Mouse (Mus musculus): ENCODE measurements at regions not wholly inside any gene's neighbourhood (a gene's known extent, or its start where the extent isn't known, plus 50 kb on each side); places are given as distances from the start of the nearest gene placed in this dataset.

DNA sequence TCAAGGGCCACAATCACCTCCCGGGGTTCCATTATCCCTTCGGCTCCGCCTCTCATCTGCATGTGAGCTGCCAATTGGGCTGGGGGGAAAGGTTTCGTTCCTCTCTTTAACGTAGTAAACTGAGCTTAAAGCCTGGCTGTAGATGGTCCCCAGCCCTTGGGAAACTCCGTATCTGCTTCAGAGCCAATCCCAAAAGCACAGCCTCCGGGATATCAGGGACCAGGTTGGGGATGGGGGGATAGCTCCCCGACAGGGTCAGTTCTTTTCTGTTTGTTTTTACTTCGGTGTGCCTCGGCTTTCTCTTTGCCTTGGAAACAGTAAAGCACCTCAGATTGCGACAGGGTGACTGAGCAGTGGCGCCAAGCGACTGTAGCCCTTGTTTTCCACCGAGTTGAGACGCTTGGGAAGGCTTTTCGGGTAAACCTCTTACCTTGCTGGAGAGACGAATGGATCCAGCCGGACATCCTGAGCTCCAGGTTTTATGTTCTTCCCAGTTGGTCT is 64.5 kb downstream of the Tfap2c start:
- DNase-seq (ENCODE audit: low spot score in 2 of 2), result no peak

DNA sequence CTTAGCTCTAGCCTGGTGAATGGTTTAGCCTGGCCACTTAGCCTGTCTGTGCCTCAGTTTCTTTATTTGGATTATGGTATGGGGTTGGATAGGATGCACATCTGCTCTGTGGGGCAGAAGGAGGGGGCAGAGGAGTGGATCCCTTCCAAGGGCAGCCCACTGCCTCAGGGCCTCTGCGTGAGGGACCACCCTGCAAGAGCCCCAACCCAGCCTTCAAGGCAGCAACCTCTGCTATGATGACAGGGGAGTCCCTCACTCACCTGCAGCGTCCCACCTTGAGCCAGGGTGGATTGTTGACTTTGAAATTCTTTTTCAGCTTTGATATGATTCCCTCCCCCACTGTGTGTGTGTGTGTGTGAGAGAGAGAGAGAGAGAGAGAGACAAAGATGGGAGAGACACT is 65.8 kb downstream of the Tfap2c start:
- DNase-seq (ENCODE audit: low spot score in 2 of 2), result no peak

DNA sequence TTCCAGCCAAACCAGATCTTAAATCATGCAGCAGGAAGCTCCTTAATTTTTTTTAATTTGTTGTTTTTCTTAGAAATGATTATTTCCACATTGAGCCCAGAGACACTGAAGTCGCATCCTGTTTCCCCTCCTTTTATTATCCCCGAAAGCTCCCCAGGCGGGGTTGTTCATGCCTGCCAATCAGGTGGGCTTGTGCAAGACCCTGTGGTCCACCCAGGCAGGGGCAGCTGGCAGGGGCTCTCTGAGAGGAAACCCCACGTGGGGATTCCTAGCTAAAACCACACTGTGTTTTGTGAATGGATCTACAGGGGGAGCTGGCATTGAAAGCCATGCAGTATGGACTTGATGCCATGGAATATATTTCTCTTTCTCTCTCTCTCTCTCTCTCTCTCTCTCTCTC is 66.2 kb downstream of the Tfap2c start:
- no peak for DNase-seq (ENCODE audit: low spot score in 2 of 2)

DNA sequence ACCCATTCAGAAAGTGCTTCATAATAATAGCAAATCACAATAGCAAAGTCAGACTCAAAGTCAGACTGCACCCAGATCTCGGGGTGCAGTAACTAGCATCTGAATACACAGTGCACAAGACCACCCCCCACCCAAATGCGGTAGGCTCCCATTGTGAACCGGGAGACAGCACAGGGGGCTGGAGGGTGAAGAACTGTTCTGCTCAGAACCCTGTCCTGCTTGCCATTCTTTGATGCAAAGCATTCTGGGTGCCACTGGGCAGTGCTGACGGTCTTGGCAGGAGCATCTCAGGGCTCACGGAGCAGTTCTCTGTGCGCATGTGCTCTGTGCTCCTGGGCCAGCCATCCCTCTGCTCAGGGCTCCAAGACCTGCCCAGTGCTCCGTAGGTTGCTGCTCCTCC is 69.8 kb downstream of the Tfap2c start:
- no peak for DNase-seq (ENCODE audit: low spot score in 2 of 2)

DNA sequence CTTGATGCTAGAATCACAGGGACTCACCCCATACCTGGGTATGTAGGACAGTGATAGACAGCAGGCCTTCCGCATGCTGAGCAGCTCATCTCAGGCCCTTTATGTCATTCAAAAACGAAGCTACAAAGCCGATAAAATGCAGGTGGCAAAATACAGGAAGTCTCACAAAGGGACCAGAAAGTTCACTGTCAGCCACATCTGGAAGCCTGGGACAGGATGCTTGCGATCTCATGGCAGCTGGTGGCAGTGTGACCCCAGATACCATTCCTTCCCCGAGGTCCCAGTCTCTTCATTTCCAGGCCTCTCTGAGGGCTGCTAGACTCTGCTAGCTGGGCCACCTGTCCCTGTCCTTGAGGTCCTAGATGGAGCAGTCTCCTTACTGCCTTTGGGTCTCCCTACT is 70.6 kb downstream of the Tfap2c start:
- DNase-seq (ENCODE audit: low spot score in 2 of 2), result peak; percentile 66 to 68

DNA sequence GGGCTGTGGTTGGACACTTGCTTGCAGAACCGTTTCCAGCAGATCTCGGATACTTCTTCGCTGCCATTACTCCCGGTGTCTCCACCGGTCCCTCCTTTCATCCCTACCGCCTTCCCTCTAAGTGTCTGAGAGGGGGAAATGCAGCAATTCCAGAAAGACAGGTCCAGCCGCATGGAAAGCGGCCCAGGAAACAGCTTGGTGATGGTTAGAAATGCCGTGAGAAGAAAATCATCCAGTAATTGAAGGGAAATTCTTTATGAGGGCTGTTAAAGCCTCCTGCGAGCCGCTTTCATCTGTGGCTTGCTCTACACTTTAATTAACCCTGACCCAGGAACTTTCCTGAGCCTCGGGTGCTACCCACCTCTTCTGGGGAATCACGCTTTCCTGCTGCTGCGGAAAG is 74.3 kb downstream of the Tfap2c start:
- no peak for DNase-seq (ENCODE audit: low spot score in 2 of 2)

DNA sequence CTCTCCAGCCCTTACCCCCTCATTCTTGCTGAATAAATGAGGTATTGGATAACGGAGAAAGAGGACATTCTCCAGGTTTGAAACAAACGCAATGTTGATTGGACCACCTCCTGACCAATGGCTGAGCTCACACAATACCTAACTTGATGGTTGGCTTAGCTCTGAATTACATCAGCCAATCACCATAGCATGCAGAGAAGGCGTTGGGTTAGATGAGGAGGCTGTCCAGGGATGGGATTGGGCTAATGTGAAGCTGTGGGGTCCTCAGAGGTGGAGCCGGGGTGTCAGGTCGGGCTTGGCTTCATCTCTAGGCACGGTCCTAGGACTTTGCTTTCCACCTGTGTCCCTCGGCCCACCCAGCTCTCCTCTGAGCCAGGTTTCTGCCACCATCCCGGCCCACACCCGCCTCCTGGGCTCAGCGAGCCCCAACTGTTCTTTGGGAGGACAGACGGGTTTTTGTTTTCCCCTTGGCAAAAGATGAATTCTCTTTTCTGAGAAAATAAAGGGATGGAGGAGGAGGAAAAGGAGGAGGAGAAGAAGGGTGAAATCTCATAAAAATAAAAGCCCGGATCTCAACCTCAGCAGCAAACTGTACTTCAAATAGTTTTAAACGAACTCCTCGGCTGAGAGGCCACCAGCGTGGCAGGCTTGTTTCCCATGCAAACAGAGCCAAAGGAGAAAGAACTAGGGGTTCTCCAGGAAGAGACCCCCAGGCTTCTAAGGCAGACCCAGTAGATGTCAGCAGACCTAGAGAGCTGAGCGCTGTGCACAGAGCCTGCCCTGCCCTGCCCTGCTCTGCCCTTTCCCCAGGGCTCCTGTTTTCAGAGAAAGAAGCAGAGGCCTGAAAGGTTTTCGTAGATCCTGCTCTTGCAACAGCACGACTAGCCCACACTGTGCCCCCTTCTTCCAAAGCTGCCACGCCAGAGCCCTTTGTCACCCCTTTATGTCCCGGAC is 78.2 kb downstream of the Tfap2c start:
- no peak for DNase-seq (ENCODE audit: low spot score in 2 of 2)

DNA sequence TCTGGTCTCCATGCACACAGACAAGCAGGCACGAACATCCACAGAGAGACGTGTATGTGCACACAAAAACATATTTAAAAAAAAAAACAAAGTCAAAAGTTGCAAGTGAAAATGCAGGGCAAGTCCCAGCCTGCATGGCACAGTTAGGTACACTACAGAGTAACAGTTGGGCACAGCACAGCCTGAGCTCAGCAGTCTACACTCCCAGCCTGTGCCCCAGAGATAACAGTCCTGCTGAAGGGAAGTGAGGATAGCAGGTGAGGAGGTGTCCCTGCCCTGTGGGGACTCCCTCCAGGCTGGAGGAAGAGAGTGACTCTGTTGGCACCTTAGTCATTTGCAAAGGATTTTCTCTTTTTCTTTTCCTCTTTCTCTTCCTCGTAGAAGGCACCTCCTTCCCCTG is 80.9 kb downstream of the Tfap2c start:
- no peak for DNase-seq (ENCODE audit: low spot score in 2 of 2)

DNA sequence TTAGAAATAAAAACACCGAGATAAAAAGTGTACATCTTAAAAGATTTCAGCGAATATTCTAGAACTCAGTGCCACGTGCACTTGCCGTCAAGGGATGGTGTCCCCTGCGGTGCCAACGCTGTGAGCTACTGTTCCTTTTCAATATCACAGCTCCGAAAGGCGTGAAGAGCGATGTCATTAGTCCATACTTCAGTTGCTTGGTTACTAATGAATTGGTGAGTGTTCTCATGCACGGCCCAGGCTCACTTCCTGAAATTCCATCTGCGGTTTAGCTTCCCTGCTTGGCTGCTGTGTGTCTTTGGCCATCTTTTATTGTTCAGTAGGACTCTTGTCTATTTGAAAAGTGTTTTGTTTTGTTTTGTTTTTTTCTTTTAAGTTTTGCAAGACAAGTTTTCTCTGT is 93.2 kb downstream of the Tfap2c start:
- DNase-seq (ENCODE audit: low spot score in 2 of 2), result no peak

DNA sequence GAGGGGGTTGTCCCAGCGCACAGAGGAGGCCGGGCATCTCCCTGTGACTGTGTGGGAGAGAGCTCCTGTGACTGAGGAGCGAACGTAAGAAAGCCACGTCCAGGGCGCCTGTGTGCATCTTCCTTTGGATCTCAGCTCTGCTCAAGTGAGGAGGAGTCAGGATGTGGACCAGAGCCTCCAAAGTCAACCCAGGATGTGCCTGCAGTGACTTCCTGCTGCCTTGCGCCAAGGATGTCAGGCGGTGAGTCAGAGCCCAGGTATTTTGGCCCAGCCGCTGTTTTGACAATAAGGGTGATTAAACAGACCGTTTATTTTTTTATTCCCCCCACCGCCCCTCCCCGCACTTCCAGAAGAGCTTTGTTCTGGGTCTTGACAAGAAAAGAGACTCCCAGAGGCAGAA is 94.5 kb downstream of the Tfap2c start:
- DNase-seq (ENCODE audit: low spot score in 2 of 2), result no peak

DNA sequence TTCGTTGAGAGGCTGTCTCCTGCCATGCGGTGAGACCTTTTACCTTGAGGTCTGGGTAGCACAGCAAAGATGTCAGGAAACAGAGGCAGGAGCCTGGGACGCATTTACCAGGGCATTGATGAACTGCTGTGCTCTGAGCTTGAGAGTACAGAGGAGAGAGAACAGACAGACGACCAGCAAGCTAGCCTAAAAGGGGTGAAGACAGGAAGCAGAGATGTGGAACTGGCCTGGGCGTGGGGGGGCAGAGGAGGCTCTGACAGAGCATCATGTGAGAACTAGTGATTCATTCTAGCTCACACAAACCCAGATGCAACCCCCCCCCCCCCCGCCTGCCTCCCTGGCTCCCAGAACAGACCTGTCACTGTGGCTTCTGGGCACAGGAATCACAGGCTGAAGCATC is 95.1 kb downstream of the Tfap2c start:
- no peak for DNase-seq (ENCODE audit: low spot score in 2 of 2)

DNA sequence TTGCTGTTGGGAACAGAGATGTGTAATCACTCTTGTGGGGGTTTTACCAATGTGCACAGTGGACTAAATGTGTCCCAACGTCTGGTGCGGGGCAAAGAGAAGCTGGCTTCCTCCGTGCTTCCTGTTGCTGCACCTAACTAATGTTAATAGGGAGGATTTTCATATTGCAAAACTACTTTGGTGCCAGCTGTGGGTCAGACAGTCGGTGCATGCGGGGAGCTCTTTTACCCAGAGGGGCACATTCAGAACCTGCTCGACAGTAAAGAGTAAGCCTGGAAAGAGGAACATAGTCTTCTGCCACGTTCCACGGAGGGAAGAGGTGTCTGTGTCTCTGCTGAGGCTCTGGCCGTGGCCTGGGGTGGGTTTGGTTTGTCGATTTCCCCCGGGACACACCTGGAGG is 98.7 kb downstream of the Tfap2c start:
- DNase-seq (ENCODE audit: low spot score in 2 of 2), result no peak

DNA sequence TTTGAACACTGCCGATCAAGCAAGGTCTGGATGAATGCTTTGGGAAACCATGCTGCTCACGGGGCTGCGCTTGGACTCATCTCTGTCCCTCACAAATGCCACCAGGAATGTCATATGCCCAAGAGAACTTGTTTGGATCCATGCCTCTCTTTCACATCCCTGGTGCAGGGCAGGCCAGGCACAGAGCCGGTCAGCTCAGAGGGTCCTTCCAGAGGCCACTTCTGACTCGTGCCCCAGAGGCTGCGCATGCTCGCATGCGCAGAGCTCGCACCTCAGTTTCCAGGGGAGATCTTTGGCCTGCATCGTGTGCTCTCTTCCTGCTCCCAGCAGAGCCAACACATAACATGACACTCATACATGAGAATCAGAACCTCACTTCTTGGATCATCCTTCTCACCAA is 111.1 kb downstream of the Tfap2c start:
- DNase-seq (ENCODE audit: low spot score in 2 of 2), result no peak

DNA sequence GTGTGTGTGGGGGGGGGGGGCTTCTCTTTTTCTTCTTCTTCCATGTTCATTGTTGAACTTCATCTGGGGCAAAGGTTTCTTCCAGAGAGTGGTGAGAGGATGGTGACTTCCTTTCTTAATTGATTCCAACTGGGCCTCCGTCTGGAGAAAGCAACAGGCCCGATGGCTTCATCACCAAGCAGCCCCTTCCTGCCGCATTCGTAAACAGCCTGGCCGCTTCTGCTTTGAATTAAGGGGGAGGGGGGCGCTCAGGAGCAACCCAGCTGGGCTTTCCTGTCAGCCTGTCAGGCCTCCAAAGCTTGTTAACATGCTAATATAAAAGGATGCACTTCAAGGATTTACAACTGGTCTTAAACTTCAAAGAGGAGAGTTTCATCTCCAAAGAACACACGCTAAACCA is 111.5 kb downstream of the Tfap2c start:
- DNase-seq (ENCODE audit: low spot score in 2 of 2), result no peak

DNA sequence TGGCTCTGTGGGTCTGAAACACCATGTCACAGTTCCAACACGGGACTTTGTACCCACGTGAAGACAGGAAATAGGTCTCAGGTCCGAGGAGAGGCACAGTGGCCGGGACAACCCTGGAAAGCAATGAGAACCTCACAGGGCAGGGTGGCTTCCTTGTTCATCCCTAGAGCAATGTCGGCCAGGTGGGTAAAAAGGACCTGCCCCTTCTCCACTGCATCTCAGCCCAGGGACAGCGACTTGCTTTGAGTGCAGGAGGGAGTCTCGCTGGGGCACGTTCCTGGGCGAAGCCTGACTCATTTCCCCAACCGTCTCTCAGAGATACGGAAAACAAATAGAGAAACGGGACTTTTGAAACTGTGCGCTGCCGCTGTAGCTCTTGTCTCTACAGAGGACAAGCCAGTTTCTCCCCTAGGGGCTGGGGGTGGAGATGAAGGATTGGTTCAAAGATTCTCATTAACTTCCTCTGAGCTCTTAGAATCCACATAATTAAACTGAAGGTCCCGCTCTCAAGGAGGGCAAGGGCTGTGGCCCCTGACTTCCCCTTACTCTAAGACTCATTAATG is 112.1 kb downstream of the Tfap2c start:
- DNase-seq (ENCODE audit: low spot score in 2 of 2), result no peak

DNA sequence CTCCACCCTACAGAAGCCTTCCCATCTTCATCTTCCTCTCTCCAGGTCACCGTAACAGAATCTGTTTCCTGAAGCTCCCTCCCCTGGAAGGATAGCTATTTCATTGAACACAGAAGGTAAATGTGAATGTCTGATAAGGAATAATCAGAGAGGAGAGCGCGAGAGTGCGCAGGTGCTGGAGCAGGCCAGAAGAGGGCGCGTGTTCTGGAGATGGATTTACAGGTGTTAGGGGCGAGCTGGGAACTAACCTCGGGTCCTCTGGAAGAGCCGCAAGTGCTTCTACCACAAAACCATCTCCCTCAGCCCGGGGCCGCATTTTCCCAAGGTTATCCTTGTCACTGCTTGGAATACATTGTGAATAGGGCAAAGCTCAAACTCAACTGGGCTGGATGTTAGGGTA is 112.8 kb downstream of the Tfap2c start:
- DNase-seq (ENCODE audit: low spot score in 2 of 2), result no peak

DNA sequence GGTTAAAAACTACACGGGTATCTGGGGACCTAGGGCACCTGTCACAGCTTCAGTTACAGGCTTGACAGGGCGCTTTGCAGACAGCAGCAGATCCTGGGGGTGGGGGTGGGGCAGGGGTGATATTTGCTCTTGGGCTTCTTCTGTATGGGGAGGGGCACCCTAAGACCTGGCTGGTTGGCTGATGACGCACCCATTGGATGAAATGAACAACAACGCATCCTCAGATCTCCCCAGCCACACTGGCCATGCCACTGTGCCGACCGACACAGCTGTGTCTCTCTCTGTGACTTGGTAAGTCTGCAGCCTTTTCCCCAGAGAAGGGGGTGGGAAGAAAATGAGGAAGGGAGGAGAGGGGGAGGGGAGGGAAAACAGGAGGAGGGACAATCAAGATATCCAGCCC is 114.3 kb downstream of the Tfap2c start:
- no peak for DNase-seq (ENCODE audit: low spot score in 2 of 2)

DNA sequence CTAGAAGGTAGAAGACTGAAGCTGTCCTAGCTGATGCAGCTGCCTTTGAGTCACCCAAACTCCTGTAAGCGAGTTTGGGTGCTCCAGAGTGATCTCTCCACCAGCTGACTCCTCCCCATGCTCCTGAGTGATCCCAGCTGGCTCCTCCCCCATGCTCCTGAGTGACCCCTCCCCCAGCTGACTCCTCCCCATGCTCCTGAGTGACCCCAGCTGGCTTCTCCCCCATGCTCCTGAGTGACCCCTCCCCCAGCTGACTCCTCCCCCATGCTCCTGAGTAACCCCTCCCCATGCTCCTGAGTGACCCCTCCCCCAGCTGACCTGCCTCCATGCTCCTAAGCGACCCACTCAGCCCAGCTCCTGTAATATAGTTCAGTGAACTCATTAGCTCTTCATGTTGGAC is 123.7 kb downstream of the Tfap2c start:
- DNase-seq (ENCODE audit: low spot score in 2 of 2), result no peak

DNA sequence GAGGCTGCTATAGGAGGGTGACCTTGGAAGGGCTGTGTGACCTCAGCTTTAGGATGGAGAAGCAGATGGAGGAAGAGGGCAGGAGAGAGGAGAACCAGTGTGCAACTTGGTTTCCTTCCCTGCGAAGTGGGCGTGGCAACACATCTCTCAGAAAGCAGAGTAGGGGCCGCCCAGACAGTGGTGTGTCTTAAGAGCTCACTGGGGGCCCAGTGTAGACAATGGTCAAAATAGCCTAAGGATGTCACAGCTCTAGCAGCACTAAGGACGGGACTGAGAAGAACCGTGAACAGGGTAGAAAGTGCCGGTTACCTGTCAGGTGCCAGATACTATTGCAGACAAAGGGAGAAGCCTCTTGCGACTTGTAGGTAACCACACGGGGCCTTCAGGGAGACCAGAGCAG is 125.2 kb downstream of the Tfap2c start:
- DNase-seq (ENCODE audit: low spot score in 2 of 2), result no peak

DNA sequence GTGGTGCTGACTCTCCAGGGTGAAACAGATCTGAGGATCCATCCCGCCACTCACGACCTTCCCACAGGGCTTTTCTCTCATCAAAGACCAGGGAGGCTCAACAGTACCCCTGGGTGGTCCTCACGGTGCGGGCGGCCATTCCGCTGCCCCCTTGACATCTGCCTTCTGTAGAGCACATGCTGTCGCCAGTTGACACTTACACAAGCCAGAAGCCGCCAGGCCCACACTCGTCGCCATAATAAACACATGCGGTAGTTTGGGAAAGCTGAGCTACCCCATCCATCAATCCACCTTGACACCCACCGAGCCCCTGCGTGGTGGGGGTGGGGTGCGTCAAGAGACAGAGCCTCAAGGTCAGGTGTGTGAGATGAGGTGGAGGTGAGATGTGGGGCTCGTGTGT is 125.7 kb downstream of the Tfap2c start:
- no peak for DNase-seq (ENCODE audit: low spot score in 2 of 2)

DNA sequence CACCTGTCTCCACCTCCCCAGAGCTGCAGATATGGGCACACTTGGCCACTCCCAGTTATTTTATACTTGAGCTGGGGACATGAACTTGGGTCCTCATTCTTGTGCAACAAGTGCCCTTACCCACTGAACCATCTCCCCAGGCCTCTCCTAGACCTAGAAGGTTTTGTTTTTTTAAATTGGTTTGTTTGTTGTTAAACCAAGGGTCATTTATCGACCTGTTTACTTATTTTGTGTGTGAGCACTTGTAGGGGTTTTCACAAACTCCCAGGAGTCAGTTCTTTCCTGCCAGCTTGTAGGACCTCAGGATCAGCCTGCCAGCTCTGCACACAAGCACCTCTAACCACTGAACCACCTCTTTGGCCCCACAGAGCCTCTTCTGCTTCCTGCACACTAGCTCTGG is 140.8 kb downstream of the Tfap2c start:
- DNase-seq (ENCODE audit: low spot score in 2 of 2), result no peak

DNA sequence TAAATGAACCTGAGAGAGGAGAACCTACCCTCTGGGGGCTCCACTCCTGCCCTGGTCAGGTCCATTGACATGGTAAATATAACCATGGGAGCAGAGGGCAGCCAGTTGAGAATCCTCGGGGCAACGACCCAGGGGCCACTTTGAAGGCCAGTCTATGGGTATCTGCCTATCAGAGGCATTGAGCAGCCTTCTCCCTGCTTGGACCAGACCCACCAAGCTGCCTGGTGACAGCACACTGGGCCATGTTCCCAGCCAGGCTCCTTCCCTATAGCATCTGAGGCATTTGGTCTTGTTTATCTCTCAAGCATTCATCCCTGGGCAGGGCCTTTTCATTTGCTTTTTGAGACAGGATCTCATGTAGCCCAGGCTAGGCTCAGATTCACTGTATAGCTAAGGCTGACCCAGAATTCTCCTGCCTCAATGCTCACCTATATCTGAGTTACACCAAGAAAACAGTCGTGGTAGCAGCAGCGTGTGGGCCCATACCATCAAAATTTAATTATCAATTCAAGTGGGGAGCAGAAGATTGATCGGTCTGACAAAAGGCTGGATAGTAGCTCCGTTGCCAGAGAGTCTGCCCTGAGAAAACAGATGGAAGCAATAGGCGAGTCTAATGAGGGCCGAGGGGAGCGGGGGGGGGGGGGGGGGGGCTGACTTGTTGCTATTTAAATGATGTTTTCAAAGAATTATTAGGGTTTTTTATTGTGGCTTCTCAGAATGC is 141.7 kb downstream of the Tfap2c start:
- no peak for DNase-seq (ENCODE audit: low spot score in 2 of 2)

DNA sequence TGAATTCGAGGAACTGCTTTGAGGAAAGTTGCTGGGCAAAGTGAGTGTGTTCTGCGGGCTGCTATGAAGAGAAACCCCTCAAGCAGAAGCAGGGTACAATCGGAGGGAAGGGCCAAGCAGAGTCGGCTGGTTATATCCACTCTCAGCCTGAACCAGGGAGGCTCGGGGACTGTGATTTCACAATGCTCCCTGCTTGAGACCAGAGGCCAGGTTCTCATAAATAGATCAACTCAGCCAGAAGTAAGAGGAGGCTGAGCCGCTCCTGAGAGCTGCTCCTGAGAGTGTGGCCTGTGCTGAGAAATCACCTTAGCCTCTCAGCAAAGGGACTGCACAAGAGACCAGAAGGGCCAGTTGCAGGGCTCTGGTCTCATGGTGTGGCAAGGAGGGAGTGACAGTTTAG is 149.6 kb downstream of the Tfap2c start:
- no peak for DNase-seq (ENCODE audit: low spot score in 2 of 2)

All from thymus, postnatal 10 days (tissue).